Mouse (Mus musculus) hindbrain, embryonic 14.5 days (tissue): Measurements from ENCODE around the gene Depdc7. TPM values are rescaled to one million over a fixed set of nuclear protein-coding genes. Genes with fewer than 3 reads are reported as not detected.

ENCODE experiments used
- ATAC-seq: fragments of 200-750 bp; cut with Nextera tagmentation; 2 replicates; pipeline ENCODE4 v1.8.0; 2017; ENCODE audit warnings: moderate number of reproducible peaks, mild to moderate bottlenecking, moderate TSS enrichment, moderate library complexity; ENCODE audit not compliant: low FRiP score
- DNase-seq: peaks from one replicate; pipeline ENCODE4 v3.0.0-alpha.2; 2015; ENCODE audit warnings: low spot score
- H3K27ac ChIP-seq: fragments of 300-500 bp; sonication (generic); 2 replicates; pipeline ENCODE4 v1.5.1; 2014; ENCODE audit warnings: mild to moderate bottlenecking, moderate library complexity
- H3K27me3 ChIP-seq: fragments of 300-500 bp; sonication (generic); 2 replicates; pipeline ENCODE4 v1.6.1; 2014; ENCODE audit warnings: mild to moderate bottlenecking, low read length, mixed read lengths; ENCODE audit not compliant: control insufficient read depth, insufficient read depth
- H3K36me3 ChIP-seq: fragments of 300-500 bp; sonication (generic); replicated peaks from 2 replicates; pipeline ENCODE4 v1.6.1; 2014; ENCODE audit not compliant: control insufficient read depth, insufficient read depth
- H3K4me1 ChIP-seq: fragments of 300-500 bp; sonication (generic); replicated peaks from 2 replicates; pipeline ENCODE4 v1.6.1; 2014; ENCODE audit warnings: antibody characterized with exemption, low read length, mixed read lengths; ENCODE audit not compliant: control insufficient read depth, insufficient read depth
- H3K4me2 ChIP-seq: fragments of 300-500 bp; sonication (generic); replicated peaks from 2 replicates; pipeline ENCODE4 v1.6.1; 2014; ENCODE audit warnings: mild to moderate bottlenecking, moderate library complexity
- H3K4me3 ChIP-seq: fragments of 300-500 bp; sonication (generic); replicated peaks from 2 replicates; pipeline ENCODE4 v1.5.1; 2014; ENCODE audit warnings: mild to moderate bottlenecking, low read length
- H3K9ac ChIP-seq: fragments of 300-500 bp; sonication (generic); 2 replicates; pipeline ENCODE4 v1.6.1; 2014
- H3K9me3 ChIP-seq: fragments of 300-500 bp; sonication (generic); 2 replicates; pipeline ENCODE4 v1.6.1; 2016; ENCODE audit warnings: low read length; ENCODE audit not compliant: control insufficient read depth
- WGBS: fragments of 180-500 bp; shearing (Covaris S2); extraction: QIAGEN DNeasy Blood & Tissue Kit; methylation state at CpG from one replicate; pipeline ENCODE4 v1.1.7; 2014; 5-methylcytosine and 5-hydroxymethylcytosine counted together
- polyA plus RNA-seq: library from polyadenylated mRNA; unstranded; fragments of >200 nt; fragmentation: Nextera tagmentation; extraction: Ambion mirVana; gene quantifications from 2 replicates; pipeline ENCODE4 v1.2.1, GENCODE M21; 2014

Depdc7 gene
- polyA plus RNA-seq, 1 experiment from 2014 or later: 1.6 TPM

DNA sequence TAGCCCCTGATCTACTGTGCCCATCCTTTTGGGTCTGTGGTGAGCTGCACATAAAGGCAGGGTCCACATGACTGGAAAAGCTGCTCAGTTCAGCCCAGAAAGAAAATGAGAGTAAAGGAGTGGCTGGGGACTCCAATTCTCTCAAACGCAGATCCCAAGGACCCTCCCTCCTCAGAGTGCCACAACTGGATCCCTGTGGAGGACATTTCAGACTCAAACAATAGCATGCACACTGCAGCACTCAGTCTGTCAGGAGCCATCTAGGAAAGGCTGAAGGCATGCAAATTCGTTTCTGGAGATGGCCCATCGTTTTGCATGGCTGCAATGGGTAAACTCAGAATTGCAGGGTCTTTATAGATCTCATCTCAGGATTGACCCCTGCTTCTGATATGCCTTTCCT, 39.5 kb downstream of the Depdc7 start:
- no peaks in the 10 kb centered on the region for H3K27me3 ChIP-seq
- 68% methylated on average over 3 of the region's 3 CpGs for WGBS
- no peak overlapping the region for H3K4me2 ChIP-seq

DNA sequence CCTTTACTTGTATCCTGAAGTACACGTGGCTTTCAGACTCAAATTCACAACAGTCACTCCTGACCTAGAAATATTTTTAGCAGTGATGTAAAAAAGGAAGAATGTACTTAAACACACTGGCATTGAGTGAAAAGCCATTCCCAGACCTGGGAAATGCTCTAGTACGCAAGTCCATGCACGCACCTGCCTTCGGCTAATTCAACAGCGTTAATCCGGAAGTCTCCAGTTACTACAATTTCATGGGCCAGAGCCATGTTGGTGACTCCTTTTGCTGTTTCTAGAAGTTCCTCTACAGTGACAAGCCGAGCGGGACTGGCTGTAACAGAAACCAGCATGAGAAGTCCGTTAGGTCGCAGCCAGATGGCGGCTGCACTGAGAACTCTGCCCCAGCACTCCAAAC, 43.0 kb downstream of the Depdc7 start:
- Histone ChIP-seq H3K4me1 (no peaks in the 10 kb centered on the region), H3K27ac (no peak overlapping the region), H3K27me3 (no peaks in the 10 kb centered on the region), H3K36me3 (peaks cover 38% of the 10 kb centered on the region), H3K4me3 (no peak overlapping the region), H3K4me2 (no peak overlapping the region), H3K9ac (no peak overlapping the region), H3K9me3 (no peaks in the 10 kb centered on the region)
- no peak for ATAC-seq
- WGBS: 95% methylated on average over 11 of the region's 11 CpGs
- no peak for DNase-seq

More for the DNA sequence above, 39.5 kb downstream of the Depdc7 start:
- Histone ChIP-seq H3K4me3 (no peak overlapping the region), H3K9ac (no peak overlapping the region), H3K4me1 (no peaks in the 10 kb centered on the region), H3K9me3 (no peaks in the 10 kb centered on the region), H3K27ac (no peak overlapping the region), H3K36me3 (peaks cover 45% of the 10 kb centered on the region)
- DNase-seq (no peak), ATAC-seq (no peak)

GRCm38 (mm10) chr2:104692551-104692950, 50.1 kb downstream of the Depdc7 start:
- Histone ChIP-seq H3K9me3 (no peaks in the 10 kb centered on the region), H3K4me2 (no peak overlapping the region), H3K36me3 (peaks cover 10% of the 10 kb centered on the region), H3K9ac (no peak overlapping the region), H3K27ac (no peak overlapping the region), H3K4me1 (no peaks in the 10 kb centered on the region), H3K27me3 (no peaks in the 10 kb centered on the region), H3K4me3 (no peak overlapping the region)
- ATAC-seq (no peak), DNase-seq (no peak)
- 65% methylated on average over 2 of the region's 2 CpGs for WGBS

- no peak for DNase-seq
- no peak overlapping the region for H3K4me3 ChIP-seq
- H3K4me1 ChIP-seq: no peaks in the 10 kb centered on the region
- WGBS: 82% methylated on average over 4 of the region's 4 CpGs
- H3K27me3 ChIP-seq: no peaks in the 10 kb centered on the region
- no peak overlapping the region for H3K9ac ChIP-seq
- peaks cover 6% of the 10 kb centered on the region; the same call in 1 of the 2 replicates for H3K36me3 ChIP-seq
- H3K4me2 ChIP-seq: no peak overlapping the region
- H3K27ac ChIP-seq: no peak overlapping the region
- no peak for ATAC-seq
- H3K9me3 ChIP-seq: no peaks in the 10 kb centered on the region
These were observed 52.0 kb downstream of the Depdc7 start for GRCm38 (mm10) chr2:104690720-104691119.

DNA sequence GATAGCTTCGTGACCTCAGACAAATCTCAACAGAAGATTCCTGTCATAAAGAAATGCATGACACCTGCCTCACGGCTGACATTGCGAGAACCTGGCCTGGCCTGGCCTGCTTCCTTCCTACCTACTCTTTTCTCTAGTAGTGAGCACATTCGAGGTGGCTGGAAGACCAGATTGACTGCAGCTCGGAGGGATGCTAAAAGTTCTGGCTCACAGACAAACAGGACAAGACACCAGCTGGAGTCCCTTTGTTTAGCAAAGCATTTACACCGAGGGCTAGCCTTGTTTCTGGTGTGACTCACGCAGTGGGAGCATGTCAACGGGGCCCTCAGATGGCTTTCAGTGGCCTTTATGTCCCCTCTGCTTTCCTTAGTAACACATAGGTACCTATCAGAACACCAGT, 54.0 kb downstream of the Depdc7 start:
- H3K9me3 ChIP-seq: no peaks in the 10 kb centered on the region
- H3K9ac ChIP-seq: no peak overlapping the region
- H3K4me3 ChIP-seq: no peak overlapping the region
- no peaks in the 10 kb centered on the region for H3K27me3 ChIP-seq
- no peak overlapping the region for H3K4me2 ChIP-seq
- no peak for DNase-seq
- peaks cover 20% of the 10 kb centered on the region for H3K36me3 ChIP-seq
- no peaks in the 10 kb centered on the region for H3K4me1 ChIP-seq
- 64% methylated on average over 8 of the region's 8 CpGs for WGBS
- H3K27ac ChIP-seq: no peak overlapping the region
- no peak for ATAC-seq

DNA sequence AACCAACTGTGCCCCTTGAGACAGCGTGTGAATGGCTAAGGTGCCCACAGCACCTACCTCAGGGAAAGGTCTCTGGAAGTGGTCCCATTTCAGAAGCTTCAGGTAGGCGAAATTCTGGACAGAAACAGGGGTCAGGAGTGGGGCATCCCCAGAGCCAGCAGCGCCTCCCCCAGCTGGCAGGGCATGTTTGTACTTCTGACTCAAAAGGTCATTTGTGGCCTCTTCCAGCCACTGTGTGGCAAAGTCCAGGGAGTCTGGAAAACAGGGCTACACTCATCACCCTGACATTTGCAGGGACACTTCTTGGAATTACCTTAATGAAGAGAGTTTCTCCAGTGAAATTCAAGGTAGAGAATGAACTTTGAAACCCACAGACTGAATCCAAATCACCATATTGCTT, 54.4 kb downstream of the Depdc7 start:
- H3K27ac ChIP-seq: no peak overlapping the region
- WGBS: 82% methylated on average over 3 of the region's 3 CpGs
- DNase-seq (no peak), ATAC-seq (no peak)
- no peak overlapping the region for H3K9ac ChIP-seq
- no peak overlapping the region for H3K4me3 ChIP-seq
- no peaks in the 10 kb centered on the region for H3K4me1 ChIP-seq
- H3K27me3 ChIP-seq: no peaks in the 10 kb centered on the region
- no peaks in the 10 kb centered on the region for H3K9me3 ChIP-seq
- H3K36me3 ChIP-seq: peaks cover 24% of the 10 kb centered on the region
- H3K4me2 ChIP-seq: no peak overlapping the region

DNA sequence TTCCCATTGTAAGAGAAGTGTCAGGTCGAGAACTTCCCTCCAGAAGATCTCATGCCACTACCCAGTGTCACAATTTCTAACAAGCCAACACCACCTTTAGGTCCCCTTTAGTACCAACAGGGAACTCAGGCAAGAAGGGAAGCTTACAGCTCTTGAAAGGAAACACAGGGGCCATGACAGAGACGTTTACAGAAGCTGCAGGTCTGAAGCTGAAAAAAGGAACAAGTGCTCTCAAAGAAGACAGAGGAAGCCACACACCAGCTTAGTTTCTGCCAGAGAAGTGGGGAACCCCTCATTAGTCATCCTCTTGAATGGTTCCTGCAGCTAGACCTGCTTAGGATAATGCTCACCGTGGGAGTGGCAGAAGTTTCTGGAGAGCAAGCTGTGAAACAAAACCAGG, 55.4 kb downstream of the Depdc7 start:
- no peak overlapping the region for H3K4me2 ChIP-seq
- no peak overlapping the region for H3K4me3 ChIP-seq
- no peak for ATAC-seq
- no peak overlapping the region for H3K9ac ChIP-seq
- H3K9me3 ChIP-seq: no peaks in the 10 kb centered on the region
- peaks cover 35% of the 10 kb centered on the region for H3K36me3 ChIP-seq
- H3K4me1 ChIP-seq: no peaks in the 10 kb centered on the region
- H3K27ac ChIP-seq: no peak overlapping the region
- no peak for DNase-seq
- WGBS: 74% methylated on average over 3 of the region's 3 CpGs
- no peaks in the 10 kb centered on the region for H3K27me3 ChIP-seq

- peak; percentile 92 for ATAC-seq
- 8% methylated on average over 13 of the region's 13 CpGs for WGBS
These were observed 57.3 kb downstream of the Depdc7 start for GRCm38 (mm10) chr2:104685418-104685817.

GRCm38 (mm10) chr2:104684771-104685170, 57.9 kb downstream of the Depdc7 start:
- H3K27me3 ChIP-seq: no peaks in the 10 kb centered on the region
- H3K4me2 ChIP-seq: no peak overlapping the region
- H3K27ac ChIP-seq: no peak overlapping the region
- ATAC-seq: no peak
- peaks cover 56% of the 10 kb centered on the region for H3K36me3 ChIP-seq
- no peak overlapping the region for H3K9ac ChIP-seq
- 93% methylated on average over 4 of the region's 4 CpGs for WGBS
- DNase-seq: no peak
- H3K4me3 ChIP-seq: no peak overlapping the region
- no peaks in the 10 kb centered on the region for H3K9me3 ChIP-seq
- no peaks in the 10 kb centered on the region for H3K4me1 ChIP-seq

More at GRCm38 (mm10) chr2:104685418-104685817, 57.3 kb downstream of the Depdc7 start:
- H3K4me1 ChIP-seq: no peaks in the 10 kb centered on the region
- H3K9ac ChIP-seq: no peak overlapping the region
- no peaks in the 10 kb centered on the region for H3K9me3 ChIP-seq
- peak; percentile 92 for DNase-seq
- H3K4me2 ChIP-seq: no peak overlapping the region
- peaks cover 53% of the 10 kb centered on the region for H3K36me3 ChIP-seq
- H3K27me3 ChIP-seq: no peaks in the 10 kb centered on the region
- no peak overlapping the region for H3K27ac ChIP-seq
- H3K4me3 ChIP-seq: no peak overlapping the region

GRCm38 (mm10) chr2:104677326-104677725, 65.4 kb downstream of the Depdc7 start:
- Histone ChIP-seq H3K36me3 (peaks cover 43% of the 10 kb centered on the region), H3K4me1 (no peaks in the 10 kb centered on the region), H3K9me3 (no peaks in the 10 kb centered on the region), H3K27ac (no peak overlapping the region), H3K9ac (no peak overlapping the region), H3K4me3 (no peak overlapping the region), H3K4me2 (no peak overlapping the region), H3K27me3 (no peaks in the 10 kb centered on the region)
- no peak for DNase-seq
- no peak for ATAC-seq
- 90% methylated on average over 3 of the region's 3 CpGs for whole genome bisulfite sequencing
